Mouse (Mus musculus) cerebellum, postnatal 14 days (tissue): Measurements from ENCODE around the gene Hapln3.

Experiments
- DNase-seq, 2 experiments: peaks; one replicate each; pipeline ENCODE4 v3.0.0; 2021; ENCODE audit warnings: mixed read lengths in 2 of 2

Hapln3 gene

DNA sequence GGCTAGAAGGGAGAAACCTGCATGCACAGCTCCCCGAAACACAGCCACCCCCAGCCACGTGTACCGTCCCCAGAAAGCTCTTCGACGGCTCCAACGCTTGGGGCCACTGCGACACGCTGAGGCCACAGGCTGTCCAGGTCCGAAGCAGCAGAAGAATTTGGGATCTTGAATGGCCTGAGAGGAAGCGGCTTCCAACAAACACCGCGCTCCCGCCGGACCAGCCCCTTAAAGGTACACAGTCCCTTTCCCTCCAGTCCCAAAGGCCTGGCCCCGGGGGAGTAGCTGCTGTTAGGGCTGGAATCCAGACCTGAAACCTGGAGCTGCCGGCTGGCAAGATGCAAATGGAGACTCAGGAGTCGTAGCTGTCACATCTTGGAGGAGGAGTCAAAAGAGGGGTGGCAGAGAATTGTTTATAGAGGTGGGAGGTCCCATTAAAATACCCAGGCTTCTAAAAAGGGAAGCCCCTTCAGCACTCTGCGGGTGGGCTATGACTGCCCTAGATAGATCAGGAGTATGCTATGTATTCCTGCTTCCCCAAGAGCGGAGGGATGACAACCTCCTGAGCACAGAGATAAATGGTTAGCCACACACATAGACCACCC is at the start of gene Hapln3:
Gene Hapln3, minus strand, starts transcription at position 176 of the 602 bp plus-strand sequence.
- no peak for DNase-seq

DNA sequence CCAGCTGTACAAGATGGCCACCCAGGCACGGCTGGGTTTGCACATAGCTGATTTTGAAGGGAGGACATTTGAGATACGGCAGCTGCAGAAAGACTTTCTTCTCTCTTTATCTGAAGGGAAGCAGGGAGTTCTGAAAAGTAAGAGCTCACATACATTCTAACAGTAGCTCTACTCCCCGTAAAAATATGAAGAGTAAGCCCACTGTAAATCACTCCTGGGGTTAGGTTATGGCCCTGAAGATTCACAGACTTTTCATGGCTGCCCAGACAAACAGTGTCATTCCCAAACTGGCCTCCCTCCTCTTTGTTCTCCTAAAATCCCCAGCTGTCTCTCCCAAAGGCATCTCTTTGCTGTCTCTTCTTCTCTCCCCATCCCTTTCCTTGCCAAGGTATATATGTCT is 43.0 kb upstream of the Hapln3 start:
- DNase-seq = no peak

DNA sequence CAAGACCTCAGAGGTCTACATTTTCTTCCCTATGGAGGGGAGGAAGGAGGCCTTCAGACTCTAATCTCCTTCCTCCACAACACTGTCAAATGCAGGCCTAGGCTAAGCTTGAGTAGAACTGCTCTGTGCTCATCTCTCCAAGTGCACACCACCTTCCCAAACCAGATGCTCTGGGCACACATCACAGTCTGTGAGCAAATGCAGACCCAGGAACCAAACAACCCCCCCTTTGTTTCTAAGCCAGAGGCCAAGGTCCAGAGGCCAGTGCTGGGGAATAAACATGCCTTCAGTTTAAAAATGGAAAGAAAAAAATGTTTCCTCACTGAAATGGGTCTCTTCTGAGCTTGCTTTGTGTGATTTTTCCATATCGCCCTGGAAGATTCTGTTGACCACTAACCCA is 41.0 kb upstream of the Hapln3 start:
- DNase-seq = no peak

GRCm38 (mm10) chr7:79167006-79167562 is 36.3 kb upstream of the Hapln3 start:
- no peak for DNase-seq

GRCm38 (mm10) chr7:79159406-79159805 is 28.6 kb upstream of the Hapln3 start:
- peak in 1 of 2 experiments; percentile 31 for DNase-seq

GRCm38 (mm10) chr7:79149522-79149921 is 18.7 kb upstream of the Hapln3 start:
- DNase-seq = no peak

DNA sequence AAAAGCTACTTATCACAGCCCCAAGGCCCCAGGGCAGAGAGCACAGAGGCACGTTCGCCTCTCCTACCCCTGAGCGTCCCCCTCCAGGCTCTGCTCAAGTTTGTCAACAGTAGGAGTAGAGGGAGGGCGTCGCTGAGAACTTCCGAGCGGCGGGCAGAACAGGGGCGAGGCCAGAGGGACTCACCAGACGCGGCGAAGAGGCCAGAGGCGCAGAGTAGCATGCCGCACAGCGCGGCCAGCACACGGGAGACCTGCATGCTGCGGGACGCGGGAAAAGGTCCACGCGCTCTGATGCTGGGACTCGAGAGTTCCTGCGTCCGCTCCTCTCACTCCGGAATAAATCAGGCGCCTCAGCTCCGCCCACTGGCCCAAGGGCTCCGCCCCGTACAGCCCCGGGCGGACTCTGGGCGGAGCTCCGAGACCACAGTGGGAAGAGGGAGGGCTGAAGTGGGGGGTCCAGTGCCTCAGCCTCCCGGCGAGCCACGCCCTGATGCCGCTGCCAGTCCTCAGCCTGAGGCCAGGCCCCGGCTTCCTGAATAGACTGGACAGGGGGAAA is 18.0 kb upstream of the Hapln3 start, which contains the start of gene Mfge8:
Gene Mfge8, minus strand, starts transcription at position 350 of the 556 bp plus-strand sequence.
- peak; percentile 67 to 70 for DNase-seq

DNA sequence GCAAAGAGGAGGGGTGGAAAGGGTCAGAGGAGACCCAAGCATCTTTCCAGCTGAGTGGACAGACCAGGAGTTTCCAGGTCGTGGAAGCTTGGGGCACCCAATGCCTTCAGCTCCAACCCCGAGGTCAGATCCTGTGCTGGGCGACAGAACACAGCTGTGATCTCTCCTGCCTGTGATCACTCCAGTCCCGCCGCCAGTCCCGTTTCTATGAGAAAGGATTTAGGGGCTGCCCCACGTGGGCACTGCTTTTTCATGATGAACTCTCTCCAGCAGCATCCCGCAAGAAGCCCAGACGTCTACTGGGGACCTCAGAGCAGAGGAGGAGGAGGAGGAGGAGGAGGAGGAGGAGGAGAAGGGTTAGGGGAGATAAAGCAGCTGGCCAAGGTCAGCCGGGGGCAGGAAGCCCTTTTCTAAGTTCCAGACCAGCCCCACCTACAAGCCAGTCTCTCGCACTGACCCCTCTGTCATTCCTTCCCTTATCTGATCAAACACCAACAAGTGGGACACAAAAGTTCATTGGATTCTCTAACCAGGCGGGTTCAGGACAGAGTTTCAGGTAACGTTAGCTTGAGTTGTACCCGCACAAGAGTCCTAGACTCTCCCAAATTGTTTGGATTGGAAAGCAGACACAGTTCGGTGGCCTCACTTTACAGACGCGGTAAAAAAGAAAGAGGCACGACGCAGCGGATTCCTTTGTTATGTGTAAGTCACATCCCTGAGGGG is 17.3 kb upstream of the Hapln3 start:
- no peak for DNase-seq

GRCm38 (mm10) chr7:79147011-79147837 is 16.4 kb upstream of the Hapln3 start:
- DNase-seq = no peak

DNA sequence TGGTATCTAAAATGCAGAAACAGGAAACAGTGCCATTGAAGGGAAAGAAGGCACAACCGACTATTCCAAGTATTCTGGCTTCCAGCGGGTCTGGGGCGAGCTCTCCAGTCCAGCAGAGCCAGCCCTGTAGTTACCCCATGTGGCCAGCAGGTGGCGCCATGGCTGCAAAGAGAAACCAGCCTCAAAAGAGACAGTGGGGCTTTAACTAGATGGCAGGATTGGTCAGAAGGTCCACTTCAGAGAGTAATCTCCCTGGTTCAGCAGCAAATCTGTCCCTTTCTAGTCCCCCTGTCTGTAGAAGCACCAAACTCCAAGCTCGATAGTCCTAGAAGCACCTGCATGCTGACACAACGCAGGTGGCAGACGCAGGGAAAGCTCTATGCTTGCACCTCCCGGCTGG is 10.1 kb upstream of the Hapln3 start:
- DNase-seq = peak; percentile 92

GRCm38 (mm10) chr7:79139891-79140591 is 9.2 kb upstream of the Hapln3 start:
- no peak for DNase-seq

GRCm38 (mm10) chr7:79139328-79139824 is 8.6 kb upstream of the Hapln3 start:
- DNase-seq = no peak

DNA sequence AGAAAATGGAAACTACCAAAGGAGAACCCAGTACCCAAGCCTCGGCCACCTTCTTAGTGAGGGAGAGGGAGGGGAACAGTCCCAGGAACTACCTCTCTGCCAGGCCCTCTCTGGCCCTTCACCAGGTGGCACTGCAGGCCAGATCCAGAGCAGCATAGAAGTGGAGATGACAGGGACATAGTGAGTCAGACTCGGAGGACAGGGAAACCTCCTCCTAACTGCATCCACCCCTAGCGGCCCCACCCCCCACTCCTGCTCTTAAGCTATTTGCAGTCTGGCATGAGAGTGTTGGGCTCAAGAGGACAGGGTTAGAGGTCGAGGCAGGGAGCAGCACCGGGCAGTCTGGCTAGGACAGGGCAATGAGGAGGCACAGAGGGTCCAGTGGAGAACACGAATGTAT is 2.6 kb upstream of the Hapln3 start:
- no peak for DNase-seq

GRCm38 (mm10) chr7:79130385-79130784 is 433 bp downstream of the Hapln3 start:
- DNase-seq = no peak

DNA sequence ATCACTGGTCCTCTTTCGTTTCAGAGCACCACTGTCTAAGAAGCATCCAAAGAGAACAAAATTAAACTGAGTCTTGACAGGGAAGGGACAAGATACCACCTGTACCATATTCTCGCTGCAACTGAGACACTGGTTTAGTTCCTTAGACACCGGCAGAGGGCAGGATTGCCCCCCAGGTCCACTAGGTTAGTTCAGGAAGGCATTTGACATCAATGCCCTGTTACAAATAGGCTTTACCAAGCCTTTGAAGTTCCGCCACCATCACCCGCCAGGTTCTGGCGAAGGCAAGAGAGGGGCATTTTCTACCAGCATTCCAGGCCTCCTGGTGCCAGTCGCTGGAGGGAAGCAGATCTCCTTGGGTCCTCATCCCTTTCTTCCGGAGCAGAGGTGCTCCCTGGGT is 935 bp downstream of the Hapln3 start:
- DNase-seq = peak; percentile 30 to 46

GRCm38 (mm10) chr7:79123465-79123864 is 7.4 kb downstream of the Hapln3 start:
- peak in 1 of 2 experiments; percentile 25 for DNase-seq

GRCm38 (mm10) chr7:79113848-79114247 is 17.0 kb downstream of the Hapln3 start:
- no peak for DNase-seq

- no peak for DNase-seq
Measured at GRCm38 (mm10) chr7:79096492-79096891, 34.3 kb downstream of the Hapln3 start.

DNA sequence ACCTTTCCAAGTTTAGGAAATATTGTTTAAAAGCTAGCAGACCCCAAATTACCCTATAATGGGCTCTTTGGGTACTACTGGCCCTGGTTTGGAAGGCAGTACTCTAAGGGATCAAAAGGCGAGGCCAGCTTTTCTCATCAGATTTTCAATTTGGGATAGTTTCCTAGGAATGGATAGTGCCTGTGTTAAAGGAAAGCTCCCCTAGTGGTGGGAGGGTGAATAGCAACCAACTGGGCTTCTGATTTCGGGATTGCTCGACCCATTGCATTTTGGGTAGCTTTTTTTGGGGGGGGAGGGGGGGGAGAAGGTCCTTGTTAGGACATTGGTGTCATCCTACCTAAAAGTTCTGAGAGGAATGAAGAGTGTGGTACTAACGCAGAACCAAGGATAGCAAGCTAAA is 41.7 kb downstream of the Hapln3 start:
- DNase-seq = peak; percentile 47 to 67

DNA sequence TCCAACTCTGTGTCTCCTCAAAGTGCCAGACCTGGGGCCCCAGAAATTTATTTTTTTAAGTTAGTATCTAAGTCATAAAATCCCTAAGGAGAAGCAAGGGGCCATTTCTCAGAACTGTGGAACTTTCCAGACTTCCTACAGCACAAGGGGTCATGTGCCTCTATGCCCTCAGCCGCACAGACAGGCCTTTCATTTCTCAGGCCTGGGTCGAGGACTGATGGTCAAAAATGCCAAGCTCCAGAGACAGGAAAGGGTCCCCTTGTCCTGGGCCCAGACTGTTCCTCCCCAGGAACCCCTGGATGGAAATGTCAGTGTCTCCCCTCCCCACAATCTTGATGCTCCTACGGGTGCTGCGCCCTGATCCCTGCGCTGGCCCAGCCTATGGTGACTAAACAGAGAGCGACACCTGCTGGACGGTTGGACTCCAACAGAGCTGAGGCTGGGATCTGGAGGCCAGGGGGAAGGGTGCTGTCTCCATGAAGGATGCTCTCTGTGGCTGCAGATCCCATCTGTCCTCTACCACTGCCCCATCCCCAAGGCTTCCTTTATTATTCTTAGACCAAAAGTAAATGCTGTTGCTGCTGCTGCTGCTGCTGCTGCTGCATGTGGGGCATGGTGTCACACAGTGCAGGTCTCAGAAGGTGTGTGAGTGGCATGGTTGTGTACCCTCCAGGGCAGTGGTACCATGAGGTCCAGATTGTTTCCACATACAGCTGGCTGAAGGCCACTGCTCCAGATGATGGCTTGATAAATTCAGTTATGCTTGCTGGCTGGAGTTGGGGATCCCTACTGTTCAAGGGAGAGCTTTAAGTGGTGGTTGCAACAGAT is 50.0 kb downstream of the Hapln3 start:
- peak; percentile 87 to 93 for DNase-seq

DNA sequence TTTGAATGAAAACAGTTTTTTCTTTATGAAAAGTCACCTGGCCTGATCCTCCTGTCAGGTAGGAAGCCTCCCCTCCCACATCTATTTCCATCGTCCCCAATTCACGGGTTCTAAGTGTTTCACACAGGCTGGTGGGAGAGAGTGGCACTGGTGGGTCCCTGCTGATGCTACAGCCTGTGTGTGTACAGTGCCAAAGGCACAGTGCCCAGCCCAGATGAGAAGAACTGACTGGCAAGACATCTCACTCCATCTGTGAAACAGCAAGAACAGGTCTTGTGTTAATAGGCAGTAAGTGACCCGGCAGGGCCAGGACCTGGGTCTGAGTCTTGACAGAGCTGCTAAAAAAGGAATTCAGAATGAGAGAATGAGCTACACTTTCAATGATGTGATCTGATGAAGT is 51.6 kb downstream of the Hapln3 start:
- peak; percentile 78 to 83 for DNase-seq
